9 mouse cellular contexts compared by ENCODE assay signal in the genomic region with DNA sequence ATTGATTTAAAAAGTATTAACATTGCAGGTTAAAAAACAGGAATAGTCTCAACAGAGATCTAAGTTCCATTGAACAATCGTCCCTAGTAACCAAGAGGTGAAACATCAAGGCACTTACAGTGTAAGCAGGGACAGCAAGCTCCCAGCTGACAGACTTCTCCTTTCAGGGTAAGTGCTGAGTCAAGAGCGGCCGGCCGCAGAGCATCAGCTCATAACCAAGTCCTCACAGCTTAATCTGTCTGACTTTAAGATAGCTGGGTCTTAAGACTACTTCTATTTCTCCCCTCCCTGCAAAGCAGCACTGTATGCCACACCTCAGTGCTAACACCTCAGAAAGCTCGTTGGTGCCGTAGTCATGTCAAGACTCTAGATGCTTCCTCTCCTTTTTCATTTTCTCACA. TPM values are rescaled to one million over a fixed set of nuclear protein-coding genes. Genes with fewer than 3 reads are reported as not detected.
A peak's percentile ranks its signal among the peaks of the same experiment; 100 is the strongest.
DNase-seq lines count a peak whose midpoint lies in the region; ATAC-seq and TF ChIP-seq lines count a peak whose summit lies in the region.
"Had no signal": no experiment of that assay in that cellular context is flagged by ENCODE, and none has a peak within 500 bp of the region (broad histone marks: within the 10 kb centered on the region; RNA-seq: fewer than 3 reads in every experiment).

No protein-coding gene starts in this region.

- 39% methylated on average over 6 of the region's 6 CpGs for WGBS in stomach, embryonic 16.5 days
- WGBS in stomach, postnatal 0 days = 38% methylated on average over 6 of the region's 6 CpGs
- WGBS in heart, embryonic 14.5 days = 15% methylated on average over 6 of the region's 6 CpGs

- H3K27ac ChIP-seq in stomach, embryonic 16.5 days (ENCODE audit: low read length) = no peak overlapping the region
- no peak overlapping the region for H3K27ac ChIP-seq in stomach, postnatal 0 days (replicated peaks)
- no peak overlapping the region for H3K27ac ChIP-seq in heart, embryonic 14.5 days (replicated peaks in 1 of 2; ENCODE audit: control insufficient read depth in 1 of 2, insufficient read depth in 1 of 2, low read depth in 2 of 2, low read length in 2 of 2)
- H3K27ac ChIP-seq: stomach, embryonic 15.5 days had no signal

- H3K4me1 ChIP-seq in stomach, embryonic 16.5 days (ENCODE audit: control insufficient read depth, insufficient read depth, low read length) = peaks cover 19% of the 10 kb centered on the region
- H3K4me1 ChIP-seq in stomach, postnatal 0 days (replicated peaks; ENCODE audit: control insufficient read depth, insufficient read depth) = no peaks in the 10 kb centered on the region; the same call in 1 of the 2 replicates
- peaks cover 8 to 51% of the 10 kb centered on the region in 2 experiments for H3K4me1 ChIP-seq in heart, embryonic 14.5 days (ENCODE audit: control insufficient read depth in 2 of 2, insufficient read depth in 2 of 2, low read length in 2 of 2)

- H3K4me2 ChIP-seq in stomach, embryonic 16.5 days (ENCODE audit: low read depth, low read length) = peak overlapping the region; percentile 15; the same call in 1 of the 2 replicates
- H3K4me2 ChIP-seq in stomach, postnatal 0 days (replicated peaks; ENCODE audit: low read depth) = no peak overlapping the region
- H3K4me2 ChIP-seq in heart, embryonic 14.5 days (ENCODE audit: low read length) = peak overlapping the region; percentile 24
- H3K4me2 ChIP-seq: stomach, embryonic 15.5 days had no signal

- TF ChIP-seq EP300 in stomach, postnatal 0 days (optimal IDR thresholded peaks at IDR 0.05) = no peak

- no peaks in the 10 kb centered on the region for H3K36me3 ChIP-seq in stomach, embryonic 16.5 days (ENCODE audit: control insufficient read depth, insufficient read depth, low read length)
- no peaks in the 10 kb centered on the region for H3K36me3 ChIP-seq in stomach, postnatal 0 days (ENCODE audit: control insufficient read depth, insufficient read depth, low read length)
- H3K36me3 ChIP-seq in heart, embryonic 14.5 days (ENCODE audit: control insufficient read depth, insufficient read depth, low read length) = no peaks in the 10 kb centered on the region
- H3K36me3 ChIP-seq: stomach, embryonic 15.5 days had no signal

- no peak overlapping the region for H3K9ac ChIP-seq in stomach, embryonic 16.5 days (ENCODE audit: low read length)
- no peak overlapping the region for H3K9ac ChIP-seq in stomach, postnatal 0 days (ENCODE audit: low read length)
- no peak overlapping the region for H3K9ac ChIP-seq in heart, embryonic 14.5 days (ENCODE audit: low read length)
- H3K9ac ChIP-seq: stomach, embryonic 15.5 days had no signal

- TF ChIP-seq CTCF in stomach, postnatal 0 days (IDR thresholded peaks at IDR 0.05; ENCODE audit: low read depth) = no peak

- H3K27me3 ChIP-seq in stomach, embryonic 16.5 days (ENCODE audit: control insufficient read depth, insufficient read depth, low read length) = no peaks in the 10 kb centered on the region
- no peaks in the 10 kb centered on the region for H3K27me3 ChIP-seq in stomach, postnatal 0 days (ENCODE audit: control insufficient read depth, insufficient read depth, low read length)
- no peaks in the 10 kb centered on the region for H3K27me3 ChIP-seq in heart, embryonic 14.5 days (ENCODE audit: control insufficient read depth, insufficient read depth, low read length)
- H3K27me3 ChIP-seq: stomach, embryonic 15.5 days had no signal

- DNase-seq in heart, adult 11 months = peak; percentile 84
- no peak for DNase-seq in heart, adult 18-20 months
- no peak for DNase-seq in stomach, postnatal 0 days (ENCODE audit: low spot score)
- DNase-seq in neural tube, embryonic 10.5 days (ENCODE audit: extremely low spot score, low spot score) = no peak
- no peak for DNase-seq in gastrocnemius, postnatal 25 days

- H3K9me3 ChIP-seq in stomach, embryonic 16.5 days (replicated peaks; ENCODE audit: control insufficient read depth, low read length) = no peaks in the 10 kb centered on the region
- no peaks in the 10 kb centered on the region for H3K9me3 ChIP-seq in stomach, postnatal 0 days (ENCODE audit: control insufficient read depth, low read length)
- no peaks in the 10 kb centered on the region for H3K9me3 ChIP-seq in heart, embryonic 14.5 days (ENCODE audit: control insufficient read depth, low read length)
- H3K9me3 ChIP-seq: stomach, embryonic 15.5 days had no signal

- no peak for ATAC-seq in stomach, embryonic 16.5 days (ENCODE audit: insufficient read depth, low FRiP score)
- no peak for ATAC-seq in stomach, postnatal 0 days (ENCODE audit: low FRiP score, low TSS enrichment)
- ATAC-seq in heart, embryonic 14.5 days (ENCODE audit: insufficient number of reproducible peaks, insufficient read depth, low FRiP score, low read depth) = no peak
- peak; percentile 76 for ATAC-seq in megakaryocyte-erythroid progenitor cell, adult 5-6 weeks (replicated peaks; ENCODE audit: low FRiP score, low TSS enrichment, poor library complexity, severe bottlenecking)

- no peak overlapping the region for H3K4me3 ChIP-seq in stomach, embryonic 16.5 days (replicated peaks; ENCODE audit: low read length)
- no peak overlapping the region for H3K4me3 ChIP-seq in stomach, postnatal 0 days (ENCODE audit: low read depth, low read length)
- no peak overlapping the region for H3K4me3 ChIP-seq in heart, embryonic 14.5 days (ENCODE audit: control insufficient read depth in 1 of 2, insufficient read depth in 1 of 2, low read depth in 1 of 2, low read length in 2 of 2)
- H3K4me3 ChIP-seq: stomach, embryonic 15.5 days had no signal

RNA-seq across cellular contexts. Expression of a gene that starts 5.2 kb away (rescaled TPM):
- total RNA-seq in heart, adult 18-20 months (2021) = 10 to 100 TPM; 18.1 to 21.3 TPM
- polyA plus RNA-seq in stomach, embryonic 16.5 days (2015; fragmentation: Nextera tagmentation; extraction: Ambion mirVana) = 12.8 and 15.1 TPM in 2 replicates
- 8.3 and 9.8 TPM in 2 replicates for polyA plus RNA-seq in stomach, postnatal 0 days (2015; fragmentation: Nextera tagmentation; extraction: Ambion mirVana)
- polyA plus RNA-seq in heart, embryonic 14.5 days (2014; fragmentation: Nextera tagmentation; extraction: Ambion mirVana) = 17.5 and 20.9 TPM in 2 replicates
- 95.6 and 120 TPM in 2 replicates for total RNA-seq in megakaryocyte-erythroid progenitor cell, adult 5-6 weeks (2014; fragmentation: Nextera tagmentation)
- 25.1 and 25.6 TPM in 2 replicates for total RNA-seq in megakaryocyte-erythroid progenitor cell, adult 5-6 weeks (2017)
- 10 to 100 TPM; 16.6 to 18.2 TPM for total RNA-seq in gastrocnemius, postnatal 25 days (2021)

RNA-seq across cellular contexts. Expression of a gene that starts 58.5 kb away (rescaled TPM):
- total RNA-seq in heart, adult 18-20 months (2021) = 100 to 1,000 TPM; 565 to 589 TPM
- 989 and 1,059 TPM in 2 replicates for polyA plus RNA-seq in stomach, embryonic 16.5 days (2015; fragmentation: Nextera tagmentation; extraction: Ambion mirVana)
- 1,113 and 1,141 TPM in 2 replicates for polyA plus RNA-seq in stomach, postnatal 0 days (2015; fragmentation: Nextera tagmentation; extraction: Ambion mirVana)
- 1,040 and 1,157 TPM in 2 replicates for polyA plus RNA-seq in heart, embryonic 14.5 days (2014; fragmentation: Nextera tagmentation; extraction: Ambion mirVana)
- 1,056 and 1,102 TPM in 2 replicates for total RNA-seq in megakaryocyte-erythroid progenitor cell, adult 5-6 weeks (2014; fragmentation: Nextera tagmentation)
- total RNA-seq in megakaryocyte-erythroid progenitor cell, adult 5-6 weeks (2017) = 1,074 and 1,263 TPM in 2 replicates
- 100 to 1,000 TPM; 250 to 305 TPM for total RNA-seq in gastrocnemius, postnatal 25 days (2021)
